Mouse (Mus musculus): ENCODE measurements around the gene Prdx2.

DNA sequence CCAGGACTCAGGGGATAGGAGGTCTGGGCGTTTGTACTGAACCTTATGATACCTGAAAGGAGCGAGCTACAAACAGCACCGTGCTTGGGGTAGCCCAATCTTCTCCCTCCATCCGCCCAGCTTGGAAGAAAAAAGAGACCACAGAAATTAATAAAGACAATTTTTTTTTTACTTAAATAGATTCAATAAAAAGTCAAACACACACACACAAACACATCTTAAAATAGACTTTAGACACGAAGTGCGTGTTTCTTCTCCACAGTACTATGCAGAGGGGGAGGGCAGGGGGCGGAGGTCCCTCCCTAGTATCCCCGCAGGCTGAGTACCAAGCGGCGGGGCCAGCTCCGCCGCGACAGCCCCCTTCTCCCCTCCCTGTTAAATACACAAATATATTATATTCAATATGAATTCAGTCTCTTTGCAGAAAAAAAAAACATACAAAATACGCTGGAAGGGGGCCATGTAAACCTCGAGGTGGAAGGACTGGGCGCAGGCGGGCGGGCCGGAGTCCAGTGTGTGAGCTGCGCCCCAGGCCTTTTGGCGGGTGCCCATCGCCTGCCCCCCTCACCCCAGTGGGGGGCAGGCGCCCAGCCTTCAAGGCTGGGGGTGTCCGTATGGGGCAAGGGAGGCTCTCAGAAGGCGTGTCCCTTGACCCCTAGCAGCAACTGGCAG is 7.5 kb downstream of the Prdx2 start:
- TF ChIP-seq EP300 (IDR thresholded peaks at IDR 0.05) = no peak
- no peak; the same call in 1 of the 2 replicates for TF ChIP-seq CTCF (IDR thresholded peaks at IDR 0.05)
